Mouse (Mus musculus) Patski (cell line): ENCODE results near the gene Pik3cb. TPM values are rescaled to one million over a fixed set of nuclear protein-coding genes. Genes with fewer than 3 reads are reported as not detected.
A peak's percentile ranks its signal among the peaks of the same experiment; 100 is the strongest.

Source experiments
- ATAC-seq: fragments of 100-300 bp; one replicate; pipeline ENCODE4 v1.8.0; 2021
- CTCF ChIA-PET: fragments of 350-600 bp; sonication (Branson Sonifier 250); formaldehyde crosslinking; loops from one replicate; lab custom pipeline; 2022; ENCODE audit warnings: inconsistent platforms; lab: Charles Lee
- POLR2A ChIA-PET: fragments of 350-600 bp; sonication (Branson Sonifier 250); formaldehyde crosslinking; loops from one replicate; lab custom pipeline; 2022; ENCODE audit warnings: antibody characterized with exemption, inconsistent platforms; lab: Charles Lee
- DNase-seq: peaks from one replicate; pipeline ENCODE4 v3.0.0-alpha.2; 2011; ENCODE audit warnings: low read depth, low spot score
- H3K27me3 ChIP-seq: fragments of 371-371 bp; one replicate; pipeline ENCODE4 v1.5.1; 2021
- CTCF ChIP-seq: fragments of 100-300 bp; IDR thresholded peaks from one replicate; pipeline ENCODE4 v1.5.1; 2021
- in situ Hi-C: fragments of 300-500 bp; cut with MboI; formaldehyde crosslinking; loops from 3 replicates; pipeline ENCODE4 v1.11.1; 2018; ENCODE audit warnings: low pct_unique_long_range_greater_than_20kb, mixed read lengths
- polyA plus RNA-seq: library from polyadenylated mRNA; unstranded; gene quantifications from one replicate; pipeline ENCODE4 v1.2.3, GENCODE M21; 2021

Pik3cb gene
- polyA plus RNA-seq, 1 experiment from 2014 or later = 24.5 TPM

DNA sequence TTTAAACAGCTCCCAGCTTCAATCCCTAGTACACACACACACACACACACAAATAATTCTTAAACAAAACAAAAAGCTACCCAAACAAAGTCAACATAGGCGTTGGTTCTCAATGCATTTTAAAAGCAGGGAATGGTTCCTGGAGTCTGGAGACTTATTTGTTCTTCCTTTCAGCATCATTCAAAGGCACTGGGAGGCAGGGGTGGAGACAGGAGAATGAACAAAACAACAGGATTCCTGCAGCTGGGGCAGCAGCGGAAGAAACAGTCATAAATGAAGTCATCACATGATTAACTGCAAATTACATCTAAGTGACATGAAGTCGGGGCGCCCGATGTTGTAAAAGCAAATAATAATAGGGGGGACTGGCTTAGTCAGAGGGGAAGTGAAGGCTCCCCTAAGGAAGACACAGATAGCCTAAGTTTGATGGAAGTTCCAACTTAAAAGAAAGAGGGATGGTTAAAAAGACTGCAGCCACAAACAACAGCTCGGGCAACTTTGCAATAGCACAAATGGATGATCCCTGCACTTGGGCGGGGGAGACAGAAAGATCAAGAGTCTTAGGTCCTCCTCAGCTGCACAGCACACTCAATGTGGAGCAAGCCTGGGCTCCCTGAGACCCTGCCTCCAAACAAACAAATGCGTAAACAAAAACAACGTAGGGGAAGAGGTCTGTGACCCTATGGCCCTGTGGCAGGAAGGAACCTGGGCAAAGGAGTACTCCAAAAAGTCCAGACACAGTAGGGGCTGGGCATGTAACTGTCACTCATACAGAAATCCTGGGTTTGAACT is 12.5 kb upstream of the Pik3cb start:
- ATAC-seq (no peak), DNase-seq (no peak)
- in situ Hi-C loops = no loop called here
- H3K27me3 ChIP-seq = no peaks in the 10 kb centered on the region
- CTCF ChIA-PET = interaction anchor here (1.0 to 1.4 kb wide), 3 partner anchors 18 to 71 kb away, joined by 3 to 4 read pairs (median 4); no protein-coding TSS in a partner anchor
- no peak for TF ChIP-seq CTCF
- POLR2A ChIA-PET = interaction anchor here (0.6 kb wide), 1 partner anchor 60 kb away, joined by 3 read pairs; no protein-coding TSS in a partner anchor

GRCm38 (mm10) chr9:99146855-99147735 is 6.7 kb upstream of the Pik3cb start:
- no peak for TF ChIP-seq CTCF
- in situ Hi-C loops = no loop called here
- ChIA-PET CTCF (no interaction called here), POLR2A (interaction anchor here (0.6 kb wide), 1 partner anchor 605 kb away, joined by 4 read pairs; no protein-coding TSS in a partner anchor)
- ATAC-seq = no peak
- DNase-seq = no peak
- H3K27me3 ChIP-seq = no peaks in the 10 kb centered on the region

- DNase-seq (no peak), ATAC-seq (no peak)
- ChIA-PET POLR2A (no interaction called here), CTCF (no interaction called here)
- no peaks in the 10 kb centered on the region for H3K27me3 ChIP-seq
- in situ Hi-C loops = no loop called here
- TF ChIP-seq CTCF = no peak
These were observed 5.3 kb upstream of the Pik3cb start for GRCm38 (mm10) chr9:99145756-99146155.

DNA sequence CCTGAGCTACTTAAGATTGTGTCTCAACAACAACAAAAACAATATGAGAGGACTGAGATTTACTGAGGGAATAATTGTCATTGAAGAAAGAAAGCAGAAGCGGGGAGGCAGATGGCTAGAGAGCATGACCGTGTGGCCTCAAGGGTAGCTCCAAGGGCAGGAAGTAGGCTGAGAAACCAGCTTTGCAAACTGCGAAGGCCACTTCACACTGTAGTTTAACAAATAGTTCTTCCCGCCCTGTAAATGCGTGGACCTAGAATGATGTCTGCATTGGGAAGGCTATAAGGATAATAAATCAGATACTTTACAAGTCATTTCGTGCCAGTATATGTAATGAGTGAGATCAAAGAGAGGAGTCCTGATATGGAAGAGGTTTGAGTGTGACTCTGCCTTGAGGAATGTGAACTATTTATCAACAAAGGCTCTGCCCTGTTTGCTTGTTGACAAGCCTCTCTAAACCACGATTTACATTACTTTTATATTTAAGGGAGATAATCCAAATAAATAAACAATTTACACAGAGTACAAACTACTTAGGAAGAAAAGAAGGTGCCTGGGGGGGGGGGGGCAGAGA is 4.1 kb upstream of the Pik3cb start:
- DNase-seq (no peak), ATAC-seq (no peak)
- TF ChIP-seq CTCF = no peak
- in situ Hi-C loops = no loop called here
- H3K27me3 ChIP-seq = no peaks in the 10 kb centered on the region
- ChIA-PET CTCF (no interaction called here), POLR2A (interaction anchor here (0.5 kb wide), 1 partner anchor 1211 kb away, joined by 3 read pairs; no protein-coding TSS in a partner anchor)

GRCm38 (mm10) chr9:99141618-99142017 is 1.2 kb upstream of the Pik3cb start:
- CTCF ChIA-PET = interaction anchor here (1.2 kb wide), 1 partner anchor 101 kb away, joined by 5 read pairs; no protein-coding TSS in a partner anchor
- H3K27me3 ChIP-seq = no peaks in the 10 kb centered on the region
- no peak for ATAC-seq
- DNase-seq = no peak
- POLR2A ChIA-PET = interaction anchor here (0.5 to 0.7 kb wide), 3 partner anchors 9 to 583 kb away, joined by 3 to 4 read pairs (median 4); no protein-coding TSS in a partner anchor
- in situ Hi-C loops = no loop called here
- no peak for TF ChIP-seq CTCF

- in situ Hi-C loops = no loop called here
- ChIA-PET CTCF (interaction anchor here (1.2 to 1.5 kb wide), 2 partner anchors 78 to 101 kb away, joined by 5 to 6 read pairs; no protein-coding TSS in a partner anchor), POLR2A (interaction anchor here (0.7 to 1.1 kb wide), 3 partner anchors 84 to 164 kb away, joined by 3 to 4 read pairs (median 4); no protein-coding TSS in a partner anchor)
- ATAC-seq (no peak), DNase-seq (no peak)
- H3K27me3 ChIP-seq = no peaks in the 10 kb centered on the region
- TF ChIP-seq CTCF = no peak
These were observed 750 bp upstream of the Pik3cb start for GRCm38 (mm10) chr9:99141171-99141570.

GRCm38 (mm10) chr9:99139194-99140023 is 1.0 kb downstream of the Pik3cb start:
- H3K27me3 ChIP-seq = no peaks in the 10 kb centered on the region
- POLR2A ChIA-PET = interaction anchor here (1.1 kb wide), 1 partner anchor 104 kb away, joined by 4 read pairs; the partner anchor contains the start of gene Cep70
- DNase-seq (no peak), ATAC-seq (peak; percentile 18)
- in situ Hi-C loops = no loop called here
- no peak for TF ChIP-seq CTCF
- CTCF ChIA-PET = no interaction called here

DNA sequence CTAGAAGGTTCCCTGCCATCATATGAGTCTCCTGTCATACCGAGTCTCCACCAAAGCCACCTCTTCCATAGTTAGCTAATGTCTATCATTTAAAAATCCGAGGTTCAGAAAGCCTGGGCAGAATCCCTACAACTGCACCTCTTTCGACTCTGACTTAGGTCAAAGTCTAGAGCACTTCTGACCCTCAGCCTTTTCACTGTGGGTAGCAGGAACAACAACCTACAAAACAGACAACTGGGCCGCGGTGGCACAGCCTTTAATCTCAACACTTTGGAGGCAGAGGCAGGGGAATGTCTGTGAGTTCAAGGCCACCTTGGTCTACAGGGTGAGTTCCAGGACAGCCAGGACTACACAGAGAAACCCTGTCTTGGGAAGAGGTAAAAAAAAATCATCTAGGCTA is 3.1 kb downstream of the Pik3cb start:
- in situ Hi-C loops = no loop called here
- DNase-seq (no peak), ATAC-seq (no peak)
- no peak for TF ChIP-seq CTCF
- ChIA-PET POLR2A (no interaction called here), CTCF (no interaction called here)
- H3K27me3 ChIP-seq = no peaks in the 10 kb centered on the region

DNA sequence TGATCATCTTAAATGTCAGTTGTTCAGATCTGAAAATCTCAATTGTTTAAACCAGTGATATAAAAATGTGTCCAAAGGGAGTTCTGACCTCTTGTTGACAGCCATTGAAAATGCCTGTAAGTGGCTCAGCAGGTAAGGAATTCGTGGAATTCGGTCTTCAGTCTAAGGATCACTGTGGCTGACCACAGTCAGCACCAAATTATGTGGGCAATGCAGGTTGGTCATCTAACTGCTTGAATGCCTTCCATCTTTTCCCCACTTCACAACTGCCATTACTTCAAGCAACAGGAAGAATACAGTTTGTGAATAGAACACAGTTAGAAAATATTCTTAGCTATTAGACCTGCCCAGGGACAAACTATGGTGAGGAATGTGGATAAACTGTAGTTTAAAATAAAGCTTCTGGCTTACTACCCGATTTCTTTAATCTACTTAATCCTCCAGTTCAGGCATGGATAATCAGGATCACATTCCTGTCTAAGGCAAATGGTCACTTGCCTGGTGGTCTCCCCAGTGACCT is 8.4 kb downstream of the Pik3cb start:
- POLR2A ChIA-PET = interaction anchor here (0.8 kb wide), 1 partner anchor 8 kb away, joined by 4 read pairs; the partner anchor contains the start of gene Pik3cb
- in situ Hi-C loops = no loop called here
- DNase-seq = peak; percentile 82

More for the DNA sequence above, 8.4 kb downstream of the Pik3cb start:
- H3K27me3 ChIP-seq = no peaks in the 10 kb centered on the region
- peak; percentile 96 for ATAC-seq
- CTCF ChIA-PET = interaction anchor here (1.4 kb wide), 1 partner anchor 110 kb away, joined by 6 read pairs; the partner anchor contains the start of gene Cep70
- no peak for TF ChIP-seq CTCF
